Mouse (Mus musculus): ENCODE results near the gene Scai. TPM values are rescaled to one million over a fixed set of nuclear protein-coding genes. Genes with fewer than 3 reads are reported as not detected.
"Not testable (repeated sequence)": the region's sequence is repeated elsewhere in the genome, so short reads cannot be mapped to it uniquely, and the experiment has no call there.

The Scai gene
- polyA plus RNA-seq, 1 experiment from 2014 or later: 19.0 TPM

GRCm38 (mm10) chr2:39129526-39130326, 60.8 kb downstream of the Scai start:
- Histone ChIP-seq H3K27ac (no peak overlapping the region), H3K4me2 (replicated peaks) (no peak overlapping the region), H3K36me3 (0 out of 2 replicates have a peak, but pooled peaks cover 3% of the 10 kb centered on the region), H3K27me3 (no peaks in the 10 kb centered on the region), H3K4me3 (no peak overlapping the region), H3K4me1 (no peaks in the 10 kb centered on the region), H3K9me3 (no peaks in the 10 kb centered on the region), H3K9ac (no peak overlapping the region)
- ATAC-seq (ENCODE audit: insufficient number of reproducible peaks, insufficient read depth, low FRiP score, low TSS enrichment): no peak
- WGBS: 83% methylated on average over 3 of the region's 3 CpGs

GRCm38 (mm10) chr2:39124167-39124566, 66.4 kb downstream of the Scai start:
- Histone ChIP-seq H3K9me3 (no peaks in the 10 kb centered on the region), H3K4me1 (no peaks in the 10 kb centered on the region), H3K36me3 (peaks cover 33% of the 10 kb centered on the region), H3K4me2 (replicated peaks) (no peak overlapping the region), H3K27me3 (no peaks in the 10 kb centered on the region), H3K27ac (no peak overlapping the region), H3K4me3 (no peak overlapping the region), H3K9ac (no peak overlapping the region)
- 70% methylated on average over 5 of the region's 5 CpGs for WGBS
- ATAC-seq (ENCODE audit: insufficient number of reproducible peaks, insufficient read depth, low FRiP score, low TSS enrichment): no peak

DNA sequence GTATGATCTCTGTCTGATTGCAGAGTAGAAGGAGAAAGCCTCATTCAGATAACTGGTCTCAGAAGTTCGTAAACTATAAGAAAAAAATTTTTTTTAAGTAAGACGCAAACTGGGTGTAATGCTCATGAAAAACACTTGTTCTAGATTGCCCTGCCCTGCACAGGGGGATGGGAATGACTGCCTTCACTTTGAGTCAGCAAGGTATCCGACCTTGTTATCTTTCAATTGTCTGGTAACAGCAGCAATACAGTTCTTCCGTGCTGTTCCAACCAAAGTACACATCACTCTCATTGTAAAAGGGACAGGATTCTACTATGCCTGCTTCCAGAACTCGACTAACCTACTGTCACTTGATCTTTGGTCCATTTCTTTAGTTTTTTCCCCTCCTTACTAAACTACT, 69.4 kb downstream of the Scai start:
- Histone ChIP-seq H3K4me1 (no peaks in the 10 kb centered on the region), H3K9ac (no peak overlapping the region), H3K27me3 (no peaks in the 10 kb centered on the region), H3K4me2 (replicated peaks) (no peak overlapping the region), H3K27ac (no peak overlapping the region), H3K4me3 (no peak overlapping the region), H3K9me3 (no peaks in the 10 kb centered on the region), H3K36me3 (peaks cover 58% of the 10 kb centered on the region)
- WGBS: 90% methylated on average over 5 of the region's 5 CpGs
- no peak for ATAC-seq (ENCODE audit: insufficient number of reproducible peaks, insufficient read depth, low FRiP score, low TSS enrichment)

GRCm38 (mm10) chr2:39116583-39116982, 74.0 kb downstream of the Scai start:
- no peaks in the 10 kb centered on the region for H3K4me1 ChIP-seq
- H3K9me3 ChIP-seq: no peaks in the 10 kb centered on the region
- no peak for ATAC-seq (ENCODE audit: insufficient number of reproducible peaks, insufficient read depth, low FRiP score, low TSS enrichment)
- H3K27me3 ChIP-seq: no peaks in the 10 kb centered on the region
- peaks cover 66% of the 10 kb centered on the region for H3K36me3 ChIP-seq
- H3K4me3 ChIP-seq: no peak overlapping the region
- WGBS: 86% methylated on average over 2 of the region's 2 CpGs
- no peak overlapping the region for H3K9ac ChIP-seq
- no peak overlapping the region for H3K4me2 ChIP-seq (replicated peaks)
- H3K27ac ChIP-seq: no peak overlapping the region

DNA sequence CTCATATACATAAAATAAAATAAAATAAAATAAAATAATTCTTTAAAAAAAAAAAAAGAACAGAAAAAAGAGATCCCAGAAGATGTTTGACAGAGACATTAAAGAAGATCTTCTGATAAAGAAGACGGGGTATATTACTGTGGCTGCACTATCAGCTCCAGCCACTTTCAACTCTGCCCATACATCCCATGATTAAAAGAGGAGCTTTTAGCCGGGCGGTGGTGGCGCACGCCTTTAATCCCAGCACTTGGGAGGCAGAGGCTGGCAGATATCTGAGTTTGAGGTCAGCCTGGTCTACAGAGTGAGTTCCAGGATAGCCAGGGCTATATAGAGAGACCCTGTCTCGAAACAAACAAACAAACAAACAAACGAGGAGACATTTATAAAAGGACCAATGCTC, 76.4 kb downstream of the Scai start:
- H3K36me3 ChIP-seq: peaks cover 56% of the 10 kb centered on the region
- no peak overlapping the region for H3K4me2 ChIP-seq (replicated peaks)
- H3K9ac ChIP-seq: no peak overlapping the region
- H3K9me3 ChIP-seq: no peaks in the 10 kb centered on the region
- H3K4me3 ChIP-seq: no peak overlapping the region
- 95% methylated on average over 7 of the region's 7 CpGs for WGBS
- H3K27ac ChIP-seq: no peak overlapping the region
- no peaks in the 10 kb centered on the region for H3K27me3 ChIP-seq
- no peaks in the 10 kb centered on the region for H3K4me1 ChIP-seq
- ATAC-seq (ENCODE audit: insufficient number of reproducible peaks, insufficient read depth, low FRiP score, low TSS enrichment): no peak

DNA sequence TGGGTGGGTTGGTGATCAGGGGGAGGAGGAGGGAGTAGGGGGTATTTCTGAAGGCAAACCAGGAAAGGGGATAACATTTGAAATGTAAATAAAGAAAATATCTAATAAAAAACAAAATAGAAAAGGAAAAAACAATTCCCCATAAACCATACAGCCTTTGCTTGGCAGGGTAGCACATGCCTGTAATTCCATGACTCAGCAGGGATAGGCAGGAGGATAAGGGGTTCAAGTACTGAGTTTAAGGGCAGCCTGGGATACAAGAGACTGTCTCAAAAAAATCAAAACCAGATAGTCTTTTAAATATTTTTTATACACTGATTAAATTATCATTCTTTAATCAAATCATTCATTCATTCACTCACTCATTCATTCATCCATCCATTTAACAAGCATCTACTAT, 80.0 kb downstream of the Scai start:
- no peak for ATAC-seq (ENCODE audit: insufficient number of reproducible peaks, insufficient read depth, low FRiP score, low TSS enrichment)
- Histone ChIP-seq H3K36me3 (peaks cover 35% of the 10 kb centered on the region), H3K9ac (no peak overlapping the region), H3K4me1 (no peaks in the 10 kb centered on the region), H3K27me3 (no peaks in the 10 kb centered on the region), H3K27ac (no peak overlapping the region), H3K4me3 (no peak overlapping the region), H3K4me2 (replicated peaks) (no peak overlapping the region), H3K9me3 (no peaks in the 10 kb centered on the region)

DNA sequence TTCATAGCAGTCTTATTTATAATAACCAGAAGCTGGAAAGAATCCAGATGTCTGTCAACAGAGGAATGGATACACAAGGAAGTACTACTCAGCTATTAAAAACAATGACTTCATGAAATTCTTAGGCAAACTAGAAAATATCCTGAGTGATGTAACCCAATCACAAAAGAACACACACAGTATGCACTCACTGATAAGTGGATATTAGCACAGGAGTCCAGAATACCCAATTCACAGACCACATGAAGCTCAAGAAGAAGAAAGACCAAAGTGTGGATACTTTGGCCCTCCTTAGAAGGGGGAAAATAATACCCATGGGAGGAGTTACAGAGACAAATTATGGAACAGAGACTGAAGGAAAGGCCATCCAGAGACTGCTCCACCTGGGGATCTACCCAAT, 80.8 kb downstream of the Scai start:
- H3K27me3 ChIP-seq; H3K9me3 ChIP-seq; H3K4me3 ChIP-seq; H3K4me1 ChIP-seq; H3K9ac ChIP-seq; H3K4me2 ChIP-seq (replicated peaks); H3K27ac ChIP-seq; ATAC-seq (ENCODE audit: insufficient number of reproducible peaks, insufficient read depth, low FRiP score, low TSS enrichment): not testable (repeated sequence)
- peaks cover 34% of the 10 kb centered on the region for H3K36me3 ChIP-seq

DNA sequence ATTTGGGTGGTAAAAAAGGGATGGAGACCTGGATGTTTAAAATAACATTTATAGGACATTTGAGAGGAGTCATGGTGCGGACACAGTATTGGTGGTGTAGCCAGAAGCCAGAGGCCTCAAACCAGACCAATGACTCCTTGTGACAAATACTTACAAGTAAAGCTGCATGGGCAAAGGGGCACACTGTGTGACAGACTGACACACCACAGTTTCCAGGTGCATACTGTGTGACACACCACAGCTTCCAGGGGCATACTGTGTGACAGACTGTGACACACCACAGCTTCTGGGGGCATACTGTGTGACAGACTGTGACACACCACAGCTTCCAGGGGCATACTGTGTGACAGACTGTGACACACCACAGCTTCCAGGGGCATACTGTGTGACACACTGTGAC, 90.6 kb downstream of the Scai start:
- WGBS: 96% methylated on average over 1 of the region's 1 CpGs
- H3K4me2 ChIP-seq (replicated peaks); H3K27ac ChIP-seq; ATAC-seq (ENCODE audit: insufficient number of reproducible peaks, insufficient read depth, low FRiP score, low TSS enrichment); H3K9me3 ChIP-seq; H3K27me3 ChIP-seq; H3K9ac ChIP-seq; H3K4me3 ChIP-seq; H3K4me1 ChIP-seq: not testable (repeated sequence)
- H3K36me3 ChIP-seq: peaks cover 38% of the 10 kb centered on the region

- no peak overlapping the region for H3K9ac ChIP-seq
- H3K27me3 ChIP-seq: no peaks in the 10 kb centered on the region
- no peaks in the 10 kb centered on the region for H3K9me3 ChIP-seq
- H3K4me3 ChIP-seq: no peak overlapping the region
- H3K4me1 ChIP-seq: no peaks in the 10 kb centered on the region
- no peak overlapping the region for H3K4me2 ChIP-seq (replicated peaks)
- peaks cover 29% of the 10 kb centered on the region for H3K36me3 ChIP-seq
- H3K27ac ChIP-seq: no peak overlapping the region
- ATAC-seq (ENCODE audit: insufficient number of reproducible peaks, insufficient read depth, low FRiP score, low TSS enrichment): no peak
These were observed 92.5 kb downstream of the Scai start for GRCm38 (mm10) chr2:39097993-39098392.

- H3K4me1 ChIP-seq: no peaks in the 10 kb centered on the region
- H3K9ac ChIP-seq: no peak overlapping the region
- no peak overlapping the region for H3K27ac ChIP-seq
- H3K27me3 ChIP-seq: no peaks in the 10 kb centered on the region
- no peak for ATAC-seq (ENCODE audit: insufficient number of reproducible peaks, insufficient read depth, low FRiP score, low TSS enrichment)
- peaks cover 14% of the 10 kb centered on the region for H3K36me3 ChIP-seq
- H3K4me3 ChIP-seq: no peak overlapping the region
- WGBS: 73% methylated on average over 1 of the region's 1 CpGs
- no peaks in the 10 kb centered on the region for H3K9me3 ChIP-seq
- no peak overlapping the region for H3K4me2 ChIP-seq (replicated peaks)
These were observed 98.6 kb downstream of the Scai start for GRCm38 (mm10) chr2:39091966-39092365.

DNA sequence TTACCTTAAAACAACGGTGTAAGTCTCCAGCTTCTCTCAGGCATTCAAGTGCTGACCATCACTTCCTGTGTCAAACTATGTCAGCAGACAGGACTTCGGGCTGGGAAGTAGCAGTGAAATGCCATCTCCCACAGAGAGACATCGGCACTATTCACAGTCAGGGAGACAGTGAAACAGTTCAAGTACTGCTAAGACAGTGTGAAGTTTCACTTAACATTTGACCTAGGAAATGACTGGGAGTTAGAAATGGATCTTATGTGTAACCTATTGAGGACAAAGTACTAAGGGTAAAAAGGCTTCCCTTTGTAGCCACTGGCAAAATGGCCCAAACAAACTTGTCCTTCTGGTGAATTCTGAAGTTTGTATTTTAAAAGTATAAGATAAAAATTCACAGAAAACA, 107.8 kb downstream of the Scai start:
- ATAC-seq (ENCODE audit: insufficient number of reproducible peaks, insufficient read depth, low FRiP score, low TSS enrichment): no peak
- H3K9ac ChIP-seq: no peak overlapping the region
- H3K9me3 ChIP-seq: no peaks in the 10 kb centered on the region
- H3K4me2 ChIP-seq (replicated peaks): no peak overlapping the region
- no peaks in the 10 kb centered on the region for H3K27me3 ChIP-seq
- peaks cover 42% of the 10 kb centered on the region for H3K36me3 ChIP-seq
- H3K4me1 ChIP-seq: no peaks in the 10 kb centered on the region
- H3K27ac ChIP-seq: no peak overlapping the region
- 75% methylated on average over 3 of the region's 3 CpGs for WGBS
- H3K4me3 ChIP-seq: no peak overlapping the region

- no peaks in the 10 kb centered on the region for H3K27me3 ChIP-seq
- no peaks in the 10 kb centered on the region for H3K9me3 ChIP-seq
- H3K9ac ChIP-seq: no peak overlapping the region
- ATAC-seq (ENCODE audit: insufficient number of reproducible peaks, insufficient read depth, low FRiP score, low TSS enrichment): no peak
- no peak overlapping the region for H3K27ac ChIP-seq
- no peak overlapping the region for H3K4me2 ChIP-seq (replicated peaks)
- no peak overlapping the region for H3K4me3 ChIP-seq
- H3K36me3 ChIP-seq: no peaks in the 10 kb centered on the region
- H3K4me1 ChIP-seq: no peaks in the 10 kb centered on the region
These were observed 119.9 kb downstream of the Scai start for GRCm38 (mm10) chr2:39070666-39071065.

DNA sequence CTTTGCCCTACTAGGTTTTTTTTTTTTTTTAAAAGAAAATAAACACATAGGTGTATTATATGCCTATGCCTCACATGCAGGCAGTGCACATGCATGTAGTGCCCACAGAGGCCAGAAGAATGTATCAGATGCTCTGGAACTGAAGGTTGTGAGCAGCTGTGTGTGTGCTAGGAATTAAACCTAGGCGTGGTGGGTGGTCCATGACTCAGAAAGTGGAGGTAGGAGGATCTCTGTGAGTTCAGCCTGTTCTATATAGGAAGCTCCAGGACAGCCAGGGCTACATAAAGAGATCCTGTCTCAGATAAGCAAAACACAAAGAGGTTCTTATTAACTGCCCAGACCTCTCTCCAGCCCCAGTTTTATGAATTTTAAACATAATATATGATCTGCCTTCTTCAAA, 121.4 kb downstream of the Scai start:
- ATAC-seq (ENCODE audit: insufficient number of reproducible peaks, insufficient read depth, low FRiP score, low TSS enrichment): no peak
- Histone ChIP-seq H3K27me3 (no peaks in the 10 kb centered on the region), H3K4me2 (replicated peaks) (no peak overlapping the region)

More for the DNA sequence above, 121.4 kb downstream of the Scai start:
- no peaks in the 10 kb centered on the region for H3K36me3 ChIP-seq
- 58% methylated on average over 1 of the region's 1 CpGs for WGBS
- H3K4me1 ChIP-seq: peaks cover 3% of the 10 kb centered on the region; the same call in 1 of the 2 replicates
- no peak overlapping the region for H3K9ac ChIP-seq
- no peak overlapping the region for H3K4me3 ChIP-seq
- H3K9me3 ChIP-seq: no peaks in the 10 kb centered on the region
- H3K27ac ChIP-seq: no peak overlapping the region
